Mouse (Mus musculus) adrenal gland, adult 2 months (tissue): Measurements from ENCODE around the gene Tle6. TPM values are rescaled to one million over a fixed set of nuclear protein-coding genes. Genes with fewer than 3 reads are reported as not detected.

ENCODE experiments used
- DNase-seq: peaks from one replicate; pipeline ENCODE4 v3.0.0; 2021
- polyA plus RNA-seq: library from polyadenylated mRNA; depleted of rRNA; stranded (reverse); fragments of >200 nt; gene quantifications from 2 replicates; pipeline ENCODE4 v1.2.3, GENCODE M21; 2012
- total RNA-seq, 2 experiments: library from RNA; stranded (reverse); gene quantifications; 2 replicates each; pipeline ENCODE4 v1.2.3; 2021

The Tle6 gene
- total and polyA plus RNA-seq, 3 experiments: 24.0 to 59.6 (median 49.5) TPM

DNA sequence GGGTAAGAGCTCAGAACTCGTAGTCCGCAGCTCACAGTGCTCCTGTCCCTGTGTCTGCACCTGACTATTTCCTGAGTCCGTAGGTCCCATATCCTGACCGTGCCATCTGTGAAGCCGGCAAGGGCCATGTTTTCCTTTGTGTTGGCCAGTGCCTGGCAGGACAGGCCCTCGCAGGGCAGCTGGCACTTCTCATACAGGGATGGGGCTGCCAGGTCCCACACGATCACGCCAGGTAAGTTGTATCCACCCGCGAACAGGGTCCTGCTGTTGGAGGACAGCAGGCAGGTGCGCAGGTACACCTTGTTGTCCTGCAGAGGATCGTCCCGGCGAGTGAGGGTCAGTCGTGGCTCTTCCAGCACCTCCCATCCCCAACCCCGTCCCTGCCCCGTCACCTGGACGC lies 6.9 kb downstream of the Tle6 start:
- no peak for DNase-seq

DNA sequence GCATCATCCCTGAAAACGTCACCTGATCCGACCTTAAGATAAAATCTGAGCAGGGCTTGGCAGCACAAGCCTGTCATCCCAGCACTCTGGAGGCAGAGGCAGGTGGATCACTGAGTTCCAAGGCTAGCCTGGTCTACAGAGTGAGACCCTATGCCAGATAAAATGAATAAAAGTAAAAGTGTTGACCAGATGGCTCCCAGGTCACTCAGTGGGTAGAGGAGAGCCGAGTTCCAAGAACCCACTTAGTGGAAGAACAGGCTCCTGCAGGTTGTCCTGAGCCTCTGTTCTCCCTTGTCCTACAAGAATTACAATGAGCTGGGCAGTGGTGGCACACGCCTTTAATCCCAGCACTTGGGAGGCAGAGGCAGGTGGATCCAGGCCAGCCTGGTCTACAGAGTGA lies 7.7 kb downstream of the Tle6 start:
- no peak for DNase-seq

GRCm38 (mm10) chr10:81592631-81593030 lies 8.2 kb downstream of the Tle6 start:
- DNase-seq: no peak

DNA sequence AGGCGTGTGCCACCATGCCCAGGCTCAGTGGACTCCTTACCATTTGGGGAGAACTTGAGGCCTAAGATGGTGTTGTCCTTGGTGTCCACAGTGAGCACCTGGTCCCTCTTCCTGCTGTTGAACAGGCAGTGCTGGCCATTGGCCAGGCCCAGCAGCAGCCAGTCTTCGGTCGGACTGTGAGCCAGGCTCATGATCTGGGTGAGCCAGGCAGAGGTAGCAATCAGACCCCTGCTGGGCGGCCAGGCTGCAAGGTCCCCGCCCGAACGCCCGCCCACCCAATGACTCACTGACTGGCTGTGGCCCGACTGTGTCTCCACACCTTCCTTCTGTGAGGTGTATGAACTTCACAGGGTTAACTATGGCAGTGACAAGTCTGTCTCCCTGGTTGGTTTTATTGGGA lies 9.0 kb downstream of the Tle6 start:
- DNase-seq: no peak

DNA sequence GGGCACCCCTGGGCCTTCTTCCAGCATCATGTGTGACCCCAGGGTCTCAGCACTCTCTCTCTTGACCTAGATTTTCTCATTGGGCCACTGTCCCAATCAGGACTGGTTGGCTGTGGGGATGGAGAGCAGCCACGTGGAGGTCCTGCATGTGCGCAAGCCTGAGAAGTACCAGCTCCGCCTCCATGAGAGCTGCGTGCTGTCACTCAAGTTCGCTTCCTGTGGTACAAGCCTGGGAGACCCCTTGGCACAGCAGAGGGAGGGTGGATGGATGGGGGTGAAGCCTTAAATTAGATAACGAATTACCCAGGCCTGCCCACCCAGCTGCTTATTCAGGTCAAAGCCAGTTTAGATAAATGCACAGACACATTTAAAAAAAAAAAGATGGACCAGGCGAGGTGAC lies 12.1 kb downstream of the Tle6 start:
- DNase-seq: no peak

- no peak for DNase-seq
These were observed 17.5 kb downstream of the Tle6 start for GRCm38 (mm10) chr10:81583347-81583746.

- DNase-seq: no peak
These were observed 20.3 kb downstream of the Tle6 start for GRCm38 (mm10) chr10:81580441-81581070.

DNA sequence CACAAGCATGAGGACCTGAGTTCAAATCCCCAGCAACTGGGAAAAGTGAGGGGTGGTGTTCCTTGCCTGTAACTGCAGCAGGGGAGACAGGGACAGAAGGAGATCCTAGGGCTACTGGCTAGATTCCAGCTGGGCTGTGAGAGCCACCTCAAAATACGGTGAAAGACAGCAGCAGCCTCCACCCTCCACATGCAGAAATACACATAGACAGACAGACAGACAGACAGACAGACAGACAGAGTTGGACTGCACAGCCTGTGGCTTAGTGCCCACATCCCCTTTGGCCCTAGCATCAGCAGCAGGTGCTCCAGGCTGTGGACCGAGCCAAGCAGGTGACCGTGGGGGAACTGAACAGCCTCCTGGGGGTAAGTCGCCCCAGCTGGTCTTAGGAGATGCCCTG lies 20.9 kb downstream of the Tle6 start:
- no peak for DNase-seq

- DNase-seq: peak; percentile 77
These were observed 25.2 kb downstream of the Tle6 start for GRCm38 (mm10) chr10:81575695-81576094.

DNA sequence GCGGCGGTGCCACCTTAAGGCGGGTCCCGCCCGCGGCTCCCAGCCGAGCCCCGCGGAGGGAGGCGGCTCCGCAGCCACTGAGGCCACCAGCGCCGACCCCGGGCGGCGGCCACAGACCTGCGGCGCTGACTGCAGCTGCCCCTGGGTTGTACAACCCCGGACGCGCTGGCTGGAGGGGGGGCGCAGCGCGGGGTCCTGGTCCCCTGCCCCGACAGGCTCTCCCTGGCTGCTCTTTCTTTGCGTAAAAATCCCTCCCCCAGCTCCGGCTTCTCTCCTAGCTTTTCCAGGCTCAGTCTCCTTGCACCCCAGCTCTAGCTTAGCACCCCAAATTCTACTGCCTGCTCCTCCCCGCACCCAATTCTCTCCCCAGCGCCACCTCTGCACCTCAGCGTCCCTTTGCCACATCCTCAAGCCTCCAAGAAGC lies 25.7 kb downstream of the Tle6 start:
- peak; percentile 77 for DNase-seq

GRCm38 (mm10) chr10:81574081-81575056 lies 26.5 kb downstream of the Tle6 start, which contains the start of gene Tle2:
Gene Tle2, plus strand, starts transcription at chr10:81574561.
- DNase-seq: peak; percentile 45

DNA sequence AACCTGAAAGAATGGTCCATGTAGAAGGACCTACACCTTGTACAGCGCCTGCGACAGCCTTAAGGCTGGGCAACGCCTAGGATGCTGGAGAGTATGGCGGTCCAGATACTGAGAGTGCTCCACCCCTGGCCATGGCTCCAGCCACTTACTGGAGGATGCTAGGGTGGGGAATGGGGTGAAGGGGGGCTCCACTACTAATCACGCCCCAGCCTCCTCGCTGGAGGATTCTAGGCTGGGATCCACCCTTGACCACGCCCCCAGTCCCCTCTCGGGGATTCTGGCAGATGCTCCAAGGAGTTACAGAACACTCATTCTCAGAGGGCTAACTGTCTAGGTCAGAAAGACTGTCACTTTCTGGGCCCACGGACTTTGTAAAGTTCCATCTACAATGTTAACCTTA lies 27.9 kb downstream of the Tle6 start:
- DNase-seq: peak; percentile 60

DNA sequence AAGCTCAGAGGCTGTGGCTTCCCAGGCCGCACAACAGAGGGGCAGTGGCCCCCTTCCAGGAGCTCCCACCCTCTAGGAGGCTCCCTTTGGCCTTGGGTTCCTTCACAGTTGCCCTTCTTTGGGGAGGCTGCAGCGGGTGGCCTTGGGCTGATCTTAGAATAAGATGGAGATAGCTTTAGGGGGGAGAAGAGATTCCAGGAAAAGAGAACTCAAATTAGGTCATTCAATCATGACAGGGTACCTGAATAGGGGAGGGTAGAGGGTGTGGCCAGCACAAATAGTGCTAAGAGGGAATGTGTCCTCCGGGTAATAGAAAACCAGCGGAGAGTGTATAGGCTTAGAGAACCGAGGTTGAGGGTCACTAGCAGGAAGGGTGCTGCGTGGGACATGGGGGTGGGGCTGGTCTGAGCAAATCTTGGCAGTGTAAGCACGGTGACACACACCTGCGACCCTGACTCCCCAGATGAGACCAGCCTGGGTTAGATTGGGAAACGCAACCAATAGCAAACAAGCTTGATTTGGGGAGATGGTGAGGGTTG lies 28.7 kb downstream of the Tle6 start:
- peak; percentile 80 for DNase-seq

DNA sequence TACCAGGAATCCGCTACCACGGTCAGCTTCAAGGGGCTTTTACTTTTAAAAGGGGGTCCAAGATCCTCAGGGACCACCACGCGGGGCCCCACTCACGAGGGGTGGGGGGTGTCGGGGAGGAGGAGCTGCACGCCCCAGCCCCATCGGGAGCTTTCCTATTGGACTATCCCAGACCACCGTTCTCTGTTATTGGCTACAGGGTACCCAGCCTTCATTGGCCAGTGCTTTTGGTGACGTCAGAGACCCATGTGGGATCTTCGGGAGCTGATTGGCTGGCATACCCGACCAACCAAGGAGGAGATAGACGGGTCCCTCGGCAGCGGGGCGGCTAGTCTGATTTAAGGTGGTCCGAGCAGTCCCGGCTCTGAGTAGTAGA lies 29.4 kb downstream of the Tle6 start:
- peak; percentile 99 for DNase-seq

GRCm38 (mm10) chr10:81570831-81571500 lies 29.9 kb downstream of the Tle6 start:
- DNase-seq: peak; percentile 96

- no peak for DNase-seq
These were observed 30.6 kb downstream of the Tle6 start for GRCm38 (mm10) chr10:81570238-81570800.

- no peak for DNase-seq
These were observed 31.2 kb downstream of the Tle6 start for GRCm38 (mm10) chr10:81569507-81570237.

- peak; percentile 90 for DNase-seq
These were observed 32.3 kb downstream of the Tle6 start for GRCm38 (mm10) chr10:81568381-81569191.

GRCm38 (mm10) chr10:81565257-81566228 lies 35.3 kb downstream of the Tle6 start:
- peak; percentile 34 for DNase-seq
